Mouse (Mus musculus): ENCODE data around the gene Tldc1.
A peak's percentile ranks its signal among the peaks of the same experiment; 100 is the strongest.

Tldc1 gene

GRCm38 (mm10) chr8:119724596-119724995 is 53.6 kb downstream of the Tldc1 start:
- no peak for DNase-seq (ENCODE audit: low read depth, low spot score)

- peak; percentile 36 for DNase-seq (ENCODE audit: low read depth, low spot score)
Observed at GRCm38 (mm10) chr8:119723676-119724075, 54.5 kb downstream of the Tldc1 start.

GRCm38 (mm10) chr8:119722348-119722747 is 55.9 kb downstream of the Tldc1 start:
- no peak for DNase-seq (ENCODE audit: low read depth, low spot score)

GRCm38 (mm10) chr8:119719011-119719501 is 59.2 kb downstream of the Tldc1 start:
- no peak for DNase-seq (ENCODE audit: low read depth, low spot score)

- DNase-seq (ENCODE audit: low read depth, low spot score) = peak; percentile 48
Observed at GRCm38 (mm10) chr8:119717765-119718164, 60.5 kb downstream of the Tldc1 start.

- no peak for DNase-seq (ENCODE audit: low read depth, low spot score)
Observed at GRCm38 (mm10) chr8:119716730-119717299, 61.4 kb downstream of the Tldc1 start.

- DNase-seq (ENCODE audit: low read depth, low spot score) = no peak
Observed at GRCm38 (mm10) chr8:119715221-119715620, 63.0 kb downstream of the Tldc1 start.

- no peak for DNase-seq (ENCODE audit: low read depth, low spot score)
Observed at GRCm38 (mm10) chr8:119713421-119713820, 64.8 kb downstream of the Tldc1 start.

- DNase-seq (ENCODE audit: low read depth, low spot score) = no peak
Observed at GRCm38 (mm10) chr8:119712226-119712625, 66.0 kb downstream of the Tldc1 start.
